Mouse (Mus musculus) CH12.LX (cell line): Measurements from ENCODE around the gene Midn. TPM values are rescaled to one million over a fixed set of nuclear protein-coding genes. Genes with fewer than 3 reads are reported as not detected.

ENCODE experiments used
- DNase-seq: peaks from one replicate; pipeline ENCODE4 v3.0.0-alpha.2; 2013; ENCODE audit errors: extremely low read depth
- H3K27ac ChIP-seq: 2 replicates; pipeline ENCODE4 v1.5.1; 2012; ENCODE audit warnings: low read depth, mild to moderate bottlenecking, control low read depth, moderate library complexity; ENCODE audit not compliant: insufficient read depth
- H3K27me3 ChIP-seq: replicated peaks from 2 replicates; pipeline ENCODE3; 2012; ENCODE audit warnings: inconsistent platforms
- H3K36me3 ChIP-seq, 2 experiments: replicated peaks in 1 of 2; 2 replicates each; pipeline versions ENCODE3 to v1.6.1; 2012; ENCODE audit warnings: inconsistent platforms in 1 of 2, low read length in 1 of 2, mild to moderate bottlenecking in 1 of 2, mixed read lengths in 1 of 2, moderate library complexity in 1 of 2; ENCODE audit not compliant: control insufficient read depth in 1 of 2, insufficient read depth in 1 of 2
- H3K4me1 ChIP-seq, 2 experiments: 2 replicates each; pipeline ENCODE4 v1.6.1; 2012; ENCODE audit warnings: inconsistent platforms in 1 of 2, moderate library complexity in 1 of 2; ENCODE audit not compliant: insufficient read depth in 2 of 2, control insufficient read depth in 1 of 2
- H3K4me2 ChIP-seq: 2 replicates; pipeline ENCODE4 v1.6.1; 2012; ENCODE audit warnings: low read depth, mild to moderate bottlenecking, control low read depth; ENCODE audit not compliant: poor library complexity, insufficient read depth, severe bottlenecking
- H3K4me3 ChIP-seq, 3 experiments: fragments of 150-350 bp in 1 of 3; sonication (generic) in 1 of 3; replicated peaks in 1 of 3; 2 replicates each; pipeline versions ENCODE3 to v1.5.1; 2011 to 2012; ENCODE audit warnings: low read depth in 2 of 3, low read length in 2 of 3, mild to moderate bottlenecking in 2 of 3, moderate library complexity in 2 of 3, control low read depth in 1 of 3, improper control_type of control experiment in 1 of 3, inconsistent platforms in 1 of 3, mixed read lengths in 1 of 3; ENCODE audit not compliant: poor library complexity in 1 of 3
- H3K79me2 ChIP-seq: replicated peaks from 2 replicates; pipeline ENCODE4 v1.6.1; 2012; ENCODE audit warnings: mild to moderate bottlenecking, moderate library complexity; ENCODE audit not compliant: control insufficient read depth, poor library complexity, insufficient read depth, severe bottlenecking; ENCODE audit errors: extremely low read depth
- H3K9ac ChIP-seq: 2 replicates; pipeline ENCODE4 v1.6.1; 2012; ENCODE audit warnings: low read depth, mild to moderate bottlenecking, control low read depth, moderate library complexity; ENCODE audit not compliant: insufficient read depth
- H3K9me3 ChIP-seq: replicated peaks from 2 replicates; pipeline ENCODE3; 2012; ENCODE audit warnings: low read length, inconsistent platforms, mixed read lengths
- BHLHE40 ChIP-seq: IDR thresholded peaks from 2 replicates; pipeline ENCODE4 v1.6.1; 2011; ENCODE audit warnings: mild to moderate bottlenecking, low read depth, low read length, improper control_type of control experiment
- CHD2 ChIP-seq: IDR thresholded peaks from 2 replicates; pipeline ENCODE4 v1.6.1; 2011; ENCODE audit warnings: low read length, improper control_type of control experiment
- E2F4 ChIP-seq: IDR thresholded peaks from 2 replicates; pipeline ENCODE4 v1.6.1; 2011; ENCODE audit warnings: low read depth, low read length, improper control_type of control experiment; ENCODE audit not compliant: insufficient replicate concordance
- ELF1 ChIP-seq: IDR thresholded peaks from 2 replicates; pipeline ENCODE4 v1.6.1; 2014; ENCODE audit warnings: low read depth, mild to moderate bottlenecking, inconsistent platforms, low read length, improper control_type of control experiment
- EP300 ChIP-seq: IDR thresholded peaks from 2 replicates; pipeline ENCODE4 v1.6.1; 2011; ENCODE audit warnings: low read length, improper control_type of control experiment
- ETS1 ChIP-seq: conservative IDR thresholded peaks from 2 replicates; pipeline ENCODE4 v1.6.1; 2012; ENCODE audit warnings: low read depth, mild to moderate bottlenecking, inconsistent platforms, low read length, improper control_type of control experiment, moderate library complexity
- IRF4 ChIP-seq: IDR thresholded peaks from 2 replicates; pipeline ENCODE4 v1.6.1; 2014; ENCODE audit warnings: low read depth, mild to moderate bottlenecking, inconsistent platforms, low read length, improper control_type of control experiment
- JUN ChIP-seq: IDR thresholded peaks from 2 replicates; pipeline ENCODE4 v1.6.1; 2011; ENCODE audit warnings: low read depth, mild to moderate bottlenecking, low read length, improper control_type of control experiment, moderate library complexity; ENCODE audit not compliant: insufficient read depth
- MAX ChIP-seq: IDR thresholded peaks from 2 replicates; pipeline ENCODE4 v1.6.1; 2011; ENCODE audit warnings: low read length, improper control_type of control experiment
- MEF2A ChIP-seq: IDR thresholded peaks from 2 replicates; pipeline ENCODE4 v1.6.1; 2014; ENCODE audit warnings: low read depth, mild to moderate bottlenecking, inconsistent platforms, low read length, improper control_type of control experiment, borderline replicate concordance
- MXI1 ChIP-seq: IDR thresholded peaks from 2 replicates; pipeline ENCODE4 v1.6.1; 2011; ENCODE audit warnings: mild to moderate bottlenecking, low read depth, low read length, improper control_type of control experiment
- NELFE ChIP-seq: IDR thresholded peaks from 2 replicates; pipeline ENCODE4 v1.6.1; 2011; ENCODE audit warnings: low read depth, low read length, improper control_type of control experiment
- NRF1 ChIP-seq: IDR thresholded peaks from 2 replicates; pipeline ENCODE4 v1.6.1; 2014; ENCODE audit warnings: low read depth, mild to moderate bottlenecking, inconsistent platforms, low read length, improper control_type of control experiment, moderate library complexity
- SIN3A ChIP-seq: IDR thresholded peaks from 2 replicates; pipeline ENCODE4 v1.6.1; 2012; ENCODE audit warnings: low read length, improper control_type of control experiment, inconsistent platforms
- SMC3 ChIP-seq: IDR thresholded peaks from 2 replicates; pipeline ENCODE4 v1.6.1; 2011; ENCODE audit warnings: low read depth, low read length, improper control_type of control experiment
- TCF12 ChIP-seq: IDR thresholded peaks from 2 replicates; pipeline ENCODE4 v1.6.1; 2014; ENCODE audit warnings: low read depth, mild to moderate bottlenecking, inconsistent platforms, low read length, improper control_type of control experiment
- UBTF ChIP-seq: IDR thresholded peaks from 2 replicates; pipeline ENCODE4 v1.6.1; 2012; ENCODE audit warnings: low read depth, mild to moderate bottlenecking, inconsistent platforms, low read length, improper control_type of control experiment, moderate library complexity
- USF1 ChIP-seq: IDR thresholded peaks from 2 replicates; pipeline ENCODE4 v1.6.1; 2014; ENCODE audit warnings: low read depth, mild to moderate bottlenecking, inconsistent platforms, low read length, improper control_type of control experiment
- USF2 ChIP-seq: conservative IDR thresholded peaks from 2 replicates; pipeline ENCODE4 v1.6.1; 2011; ENCODE audit warnings: low read depth, low read length, improper control_type of control experiment
- ZMIZ1 ChIP-seq: IDR thresholded peaks from 2 replicates; pipeline ENCODE4 v1.6.1; 2012; ENCODE audit warnings: low read depth, mild to moderate bottlenecking, inconsistent platforms, low read length, improper control_type of control experiment
- dilution Hi-C: fragments of 300-500 bp; cut with MboI; formaldehyde crosslinking; loops from 2 replicates; pipeline ENCODE4 v1.14.3; 2020; ENCODE audit warnings: low sequenced_read_pairs; ENCODE audit not compliant: extremely low pct_unique_long_range_greater_than_20kb, extremely low pct_ligation_motif_present
- in situ Hi-C: fragments of 300-500 bp; cut with MboI; formaldehyde crosslinking; loops from 3 replicates; pipeline ENCODE4 v1.14.3; 2019; ENCODE audit warnings: low sequenced_read_pairs, low pct_ligation_motif_present, low pct_unique_long_range_greater_than_20kb, mixed read lengths
- polyA plus RNA-seq: library from polyadenylated mRNA; unstranded; fragments of >175 nt; gene quantifications from 2 replicates; pipeline ENCODE4 v1.2.1, GENCODE M21; 2012; ENCODE audit warnings: low read depth; ENCODE audit not compliant: insufficient read length
- total RNA-seq, 2 experiments: library from RNA; depleted of rRNA; stranded (reverse); fragments of 300-350 nt in 1 of 2; fragments of >200 nt in 1 of 2; gene quantifications; 2 replicates each; pipeline ENCODE4 v1.2.3; 2012 to 2014

Midn gene
- total and polyA plus RNA-seq, 3 experiments: 4.7 to 33.2 (median 16.2) TPM

DNA sequence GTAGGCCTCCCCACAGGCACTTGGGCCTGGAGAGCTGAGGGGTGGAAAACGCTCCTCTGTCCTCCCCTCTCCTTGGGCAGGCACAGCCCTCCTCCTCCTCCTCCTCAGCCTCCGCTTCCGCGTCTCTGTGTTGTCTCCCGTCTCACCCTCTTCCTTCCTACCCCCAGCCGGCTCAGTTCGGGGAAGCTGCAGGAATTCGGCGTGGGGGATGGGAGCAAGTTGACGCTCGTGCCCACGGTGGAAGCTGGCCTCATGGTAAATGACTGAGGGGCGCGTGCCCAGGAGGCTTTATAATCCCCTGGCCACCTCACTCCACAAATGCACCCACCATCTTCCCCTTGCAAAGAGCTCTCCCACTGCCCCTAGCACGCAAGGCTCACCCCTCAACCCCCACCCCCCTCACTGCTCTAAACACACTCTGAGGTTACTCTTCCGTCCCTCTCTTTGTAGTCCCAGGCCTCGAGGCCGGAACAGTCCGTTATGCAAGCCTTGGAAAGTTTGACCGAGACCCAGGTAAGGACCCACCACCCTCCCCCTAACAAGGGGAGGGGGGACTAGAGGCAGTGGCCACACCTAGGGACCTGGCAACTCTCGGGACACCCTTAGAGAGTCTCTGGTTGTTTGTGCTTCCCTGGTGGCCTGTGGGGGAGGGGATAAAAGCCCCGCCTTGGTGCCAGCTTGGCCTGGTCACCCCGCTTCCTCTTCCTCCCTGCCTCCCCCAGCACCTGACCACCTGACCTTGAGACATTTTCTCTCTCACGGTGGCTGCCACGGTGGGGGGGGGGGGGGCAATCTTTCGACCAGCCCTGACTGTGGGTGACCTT lies 3.4 kb downstream of the Midn start:
- H3K4me1 ChIP-seq: peaks cover 28 to 52% of the 10 kb centered on the region in 2 experiments
- peak overlapping the region; percentile 81 to 84 (median 82) for H3K4me3 ChIP-seq
- dilution Hi-C loops (no loop called here), in situ Hi-C loops (no loop called here)
- H3K9me3 ChIP-seq: no peaks in the 10 kb centered on the region
- H3K27me3 ChIP-seq: no peaks in the 10 kb centered on the region
- peak overlapping the region; percentile 67 for H3K4me2 ChIP-seq
- peaks cover 15% of the 10 kb centered on the region for H3K79me2 ChIP-seq
- peak; percentile 5 for TF ChIP-seq SIN3A
- TF ChIP-seq MAX: 0 out of 2 replicates have a peak, but pooled peaks have one; percentile 10
- 0 out of 2 replicates have a peak, but pooled peaks have one; percentile 34 for TF ChIP-seq IRF4
- peak; percentile 66 for TF ChIP-seq ELF1
- peak; percentile 21; the same call in 1 of the 2 replicates for TF ChIP-seq CHD2
- no peak; the same call in 1 of the 2 replicates for TF ChIP-seq USF2
- TF ChIP-seq TCF12: peak; percentile 67
- TF ChIP-seq UBTF: peak; percentile 32; the same call in 1 of the 2 replicates
- peak; percentile 46; the same call in 1 of the 2 replicates for TF ChIP-seq BHLHE40
- TF ChIP-seq MXI1: 0 out of 2 replicates have a peak, but pooled peaks have one; percentile 24
- TF ChIP-seq MEF2A: peak; percentile 7
- TF ChIP-seq E2F4: no peak
- TF ChIP-seq ZMIZ1: 0 out of 2 replicates have a peak, but pooled peaks have one; percentile 27
- TF ChIP-seq SMC3: no peak
- peak; percentile 55 for TF ChIP-seq ETS1
- no peak for TF ChIP-seq NRF1
- 0 out of 2 replicates have a peak, but pooled peaks have one; percentile 13 for TF ChIP-seq NELFE
- TF ChIP-seq USF1: peak; percentile 58
- TF ChIP-seq EP300: no peak
- no peak for TF ChIP-seq JUN
- H3K36me3 ChIP-seq: peaks cover 37 to 49% of the 10 kb centered on the region in 2 experiments
- H3K27ac ChIP-seq: peak overlapping the region; percentile 96
- H3K9ac ChIP-seq: peak overlapping the region; percentile 95
- no peak for DNase-seq
